Mouse (Mus musculus): ENCODE data around the gene Mindy2. TPM values are rescaled to one million over a fixed set of nuclear protein-coding genes. Genes with fewer than 3 reads are reported as not detected.
"Not testable (repeated sequence)": the region's sequence is repeated elsewhere in the genome, so short reads cannot be mapped to it uniquely, and the experiment has no call there.

The Mindy2 gene
- polyA plus RNA-seq, 1 experiment from 2014 or later = 9.9 TPM

DNA sequence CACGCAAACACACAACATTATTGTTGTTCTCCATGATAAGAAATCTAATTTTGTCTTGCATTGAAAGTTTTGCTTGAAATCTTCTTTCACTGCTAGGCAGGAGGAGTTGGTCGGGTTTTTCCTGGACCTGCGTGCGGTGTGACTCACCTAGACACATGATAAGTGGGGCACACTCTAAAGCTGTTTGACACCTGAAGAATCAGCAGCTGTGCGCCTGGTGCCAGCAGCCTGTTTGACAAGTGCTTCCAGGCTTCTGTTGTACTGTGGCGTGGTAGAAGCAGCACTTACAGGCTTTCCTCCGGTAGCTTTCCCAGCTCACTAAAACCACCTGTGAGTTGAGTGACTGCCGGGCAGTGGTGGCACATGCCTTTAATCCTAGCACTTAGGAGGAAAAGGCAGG is 86.6 kb downstream of the Mindy2 start:
- Histone ChIP-seq H3K9ac (0 out of 2 replicates have a peak overlapping the region, but pooled peaks have one; percentile 50), H3K27ac (replicated peaks) (peak overlapping the region; percentile 38), H3K36me3 (peaks cover 40% of the 10 kb centered on the region), H3K27me3 (replicated peaks) (no peaks in the 10 kb centered on the region), H3K4me1 (peaks cover 26% of the 10 kb centered on the region), H3K9me3 (no peaks in the 10 kb centered on the region), H3K4me3 (no peak overlapping the region), H3K4me2 (peak overlapping the region; percentile 34; the same call in 1 of the 2 replicates)
- WGBS = 61% methylated on average over 8 of the region's 8 CpGs
- ATAC-seq (ENCODE audit: extremely low read depth, insufficient number of reproducible peaks, low FRiP score, low TSS enrichment) = no peak

DNA sequence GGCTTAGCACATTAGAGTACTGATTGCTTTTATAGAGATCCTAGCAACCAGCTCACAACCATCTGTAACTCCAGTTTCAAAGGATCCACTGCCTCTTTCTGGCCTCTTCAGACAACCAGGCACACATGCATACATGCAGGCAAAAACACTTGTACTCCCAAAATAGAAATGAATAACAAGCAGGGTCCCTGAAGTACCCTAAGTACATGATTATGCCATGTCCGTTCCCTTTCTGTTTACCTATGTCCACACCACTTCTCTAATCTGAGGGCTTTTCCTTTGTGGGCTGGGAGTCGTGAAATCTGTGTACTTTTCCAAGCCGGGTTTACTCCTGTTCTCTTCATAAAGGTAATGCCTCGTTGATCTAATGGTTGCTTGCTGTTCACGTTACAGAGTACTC is 89.3 kb downstream of the Mindy2 start:
- ATAC-seq (ENCODE audit: extremely low read depth, insufficient number of reproducible peaks, low FRiP score, low TSS enrichment) = no peak
- 45% methylated on average over 5 of the region's 5 CpGs for WGBS
- no peaks in the 10 kb centered on the region for H3K27me3 ChIP-seq (replicated peaks)
- H3K9ac ChIP-seq = 0 out of 2 replicates have a peak overlapping the region, but pooled peaks have one; percentile 48
- peaks cover 36% of the 10 kb centered on the region for H3K4me1 ChIP-seq
- peaks cover 24% of the 10 kb centered on the region for H3K36me3 ChIP-seq
- no peaks in the 10 kb centered on the region for H3K9me3 ChIP-seq
- peak overlapping the region; percentile 81 for H3K27ac ChIP-seq (replicated peaks)
- H3K4me3 ChIP-seq = no peak overlapping the region
- peak overlapping the region; percentile 51 for H3K4me2 ChIP-seq

GRCm38 (mm10) chr9:70562825-70563224 is 94.1 kb downstream of the Mindy2 start:
- H3K27me3 ChIP-seq (replicated peaks) = no peaks in the 10 kb centered on the region
- no peak overlapping the region for H3K4me3 ChIP-seq
- peaks cover 28% of the 10 kb centered on the region for H3K36me3 ChIP-seq
- H3K27ac ChIP-seq (replicated peaks) = no peak overlapping the region
- ATAC-seq (ENCODE audit: extremely low read depth, insufficient number of reproducible peaks, low FRiP score, low TSS enrichment) = no peak
- no peak overlapping the region for H3K9ac ChIP-seq
- H3K4me1 ChIP-seq = peaks cover 20% of the 10 kb centered on the region
- WGBS = 88% methylated on average over 3 of the region's 3 CpGs
- H3K9me3 ChIP-seq = no peaks in the 10 kb centered on the region
- no peak overlapping the region for H3K4me2 ChIP-seq

- peaks cover 31% of the 10 kb centered on the region for H3K36me3 ChIP-seq
- no peak overlapping the region for H3K27ac ChIP-seq (replicated peaks)
- H3K4me3 ChIP-seq = no peak overlapping the region
- peaks cover 15% of the 10 kb centered on the region; the same call in 1 of the 2 replicates for H3K9me3 ChIP-seq
- H3K4me1 ChIP-seq = no peaks in the 10 kb centered on the region
- no peak overlapping the region for H3K9ac ChIP-seq
- 88% methylated on average over 5 of the region's 5 CpGs for WGBS
- no peak overlapping the region for H3K4me2 ChIP-seq
- no peak for ATAC-seq (ENCODE audit: extremely low read depth, insufficient number of reproducible peaks, low FRiP score, low TSS enrichment)
- no peaks in the 10 kb centered on the region for H3K27me3 ChIP-seq (replicated peaks)
These were observed 100.2 kb downstream of the Mindy2 start for GRCm38 (mm10) chr9:70556796-70557195.

- H3K4me2 ChIP-seq = no peak overlapping the region
- ATAC-seq (ENCODE audit: extremely low read depth, insufficient number of reproducible peaks, low FRiP score, low TSS enrichment) = no peak
- peaks cover 30% of the 10 kb centered on the region for H3K36me3 ChIP-seq
- no peak overlapping the region for H3K27ac ChIP-seq (replicated peaks)
- no peaks in the 10 kb centered on the region for H3K27me3 ChIP-seq (replicated peaks)
- no peak overlapping the region for H3K4me3 ChIP-seq
- H3K9ac ChIP-seq = no peak overlapping the region
- no peaks in the 10 kb centered on the region for H3K4me1 ChIP-seq
- peaks cover 15% of the 10 kb centered on the region; the same call in 1 of the 2 replicates for H3K9me3 ChIP-seq
These were observed 101.5 kb downstream of the Mindy2 start for GRCm38 (mm10) chr9:70555431-70555830.

GRCm38 (mm10) chr9:70552233-70552632 is 104.7 kb downstream of the Mindy2 start:
- not testable (repeated sequence) for H3K4me3 ChIP-seq; H3K4me1 ChIP-seq; ATAC-seq (ENCODE audit: extremely low read depth, insufficient number of reproducible peaks, low FRiP score, low TSS enrichment); H3K27ac ChIP-seq (replicated peaks); H3K4me2 ChIP-seq; H3K9ac ChIP-seq; H3K27me3 ChIP-seq (replicated peaks)
- WGBS = 93% methylated on average over 2 of the region's 2 CpGs
- H3K9me3 ChIP-seq = peaks cover 15% of the 10 kb centered on the region; the same call in 1 of the 2 replicates
- peaks cover 36% of the 10 kb centered on the region for H3K36me3 ChIP-seq

- no peak for ATAC-seq (ENCODE audit: extremely low read depth, insufficient number of reproducible peaks, low FRiP score, low TSS enrichment)
- no peak overlapping the region for H3K9ac ChIP-seq
These were observed 105.5 kb downstream of the Mindy2 start for GRCm38 (mm10) chr9:70551524-70551923.

More at GRCm38 (mm10) chr9:70551524-70551923, 105.5 kb downstream of the Mindy2 start:
- 92% methylated on average over 1 of the region's 1 CpGs for WGBS
- Histone ChIP-seq H3K27me3 (replicated peaks) (no peaks in the 10 kb centered on the region), H3K36me3 (peaks cover 36% of the 10 kb centered on the region), H3K4me1 (peaks cover 6% of the 10 kb centered on the region), H3K27ac (replicated peaks) (no peak overlapping the region), H3K4me3 (no peak overlapping the region), H3K4me2 (no peak overlapping the region), H3K9me3 (peaks cover 15% of the 10 kb centered on the region; the same call in 1 of the 2 replicates)

Other genes starting within 250 kb of the Mindy2 start
- 148 and 156 TPM in 2 replicates for gene Ccnb2, start 235.6 kb downstream of the Mindy2 start, polyA plus RNA-seq (2015; fragmentation: Nextera tagmentation; extraction: Ambion mirVana)
- gene Rnf111, start 153.4 kb downstream of the Mindy2 start, polyA plus RNA-seq (2015; fragmentation: Nextera tagmentation; extraction: Ambion mirVana) = 20.8 and 21.6 TPM in 2 replicates
- gene Sltm, start 114.4 kb downstream of the Mindy2 start, polyA plus RNA-seq (2015; fragmentation: Nextera tagmentation; extraction: Ambion mirVana) = 29.2 and 32.8 TPM in 2 replicates
- 0.15 and 0.31 TPM in 2 replicates for gene Gm10642, start 923 bp downstream of the Mindy2 start, polyA plus RNA-seq (2015; fragmentation: Nextera tagmentation; extraction: Ambion mirVana)
- gene Adam10, start 21.8 kb upstream of the Mindy2 start, polyA plus RNA-seq (2015; fragmentation: Nextera tagmentation; extraction: Ambion mirVana) = 64.0 and 70.4 TPM in 2 replicates